Mouse (Mus musculus): ENCODE results near the gene Tmbim6. TPM values are rescaled to one million over a fixed set of nuclear protein-coding genes. Genes with fewer than 3 reads are reported as not detected.
"Not testable (repeated sequence)": the region's sequence is repeated elsewhere in the genome, so short reads cannot be mapped to it uniquely, and the experiment has no call there.

Tmbim6 gene
- polyA plus RNA-seq, 1 experiment from 2014 or later, result 438 TPM

DNA sequence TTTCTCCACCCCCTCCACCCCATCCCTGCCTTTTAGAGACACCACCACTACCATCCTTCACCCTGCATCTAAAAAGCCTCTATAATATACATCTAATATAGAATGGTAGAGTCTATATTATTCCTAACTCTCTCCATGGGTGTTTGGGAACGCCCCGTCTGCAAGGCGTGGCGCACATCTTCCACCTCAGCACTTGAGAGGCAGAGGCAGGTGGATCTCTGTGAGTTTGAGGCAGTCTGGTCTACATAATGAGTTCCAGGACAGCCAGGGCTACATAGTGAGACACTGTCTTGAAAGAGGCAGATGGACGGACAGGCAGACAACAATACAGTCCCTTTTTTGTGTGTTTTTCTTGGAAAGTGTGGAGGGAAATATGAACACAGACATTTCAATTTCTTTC is 17.6 kb upstream of the Tmbim6 start:
- Histone ChIP-seq H3K4me1 (ENCODE audit: control insufficient read depth, insufficient read depth, low read length) (no peaks in the 10 kb centered on the region), H3K36me3 (ENCODE audit: control insufficient read depth, insufficient read depth, low read length) (no peaks in the 10 kb centered on the region), H3K27ac (ENCODE audit: low read length) (no peak overlapping the region), H3K9ac (ENCODE audit: low read length) (no peak overlapping the region), H3K4me3 (replicated peaks; ENCODE audit: low read length) (no peak overlapping the region), H3K27me3 (ENCODE audit: control insufficient read depth, insufficient read depth, low read length) (peaks cover 3% of the 10 kb centered on the region; the same call in 1 of the 2 replicates), H3K4me2 (ENCODE audit: low read depth, low read length) (no peak overlapping the region), H3K9me3 (replicated peaks; ENCODE audit: control insufficient read depth, low read length) (peaks cover 5% of the 10 kb centered on the region; the same call in 1 of the 2 replicates)
- WGBS, result 97% methylated on average over 5 of the region's 5 CpGs
- ATAC-seq (ENCODE audit: insufficient read depth, low FRiP score), result no peak

DNA sequence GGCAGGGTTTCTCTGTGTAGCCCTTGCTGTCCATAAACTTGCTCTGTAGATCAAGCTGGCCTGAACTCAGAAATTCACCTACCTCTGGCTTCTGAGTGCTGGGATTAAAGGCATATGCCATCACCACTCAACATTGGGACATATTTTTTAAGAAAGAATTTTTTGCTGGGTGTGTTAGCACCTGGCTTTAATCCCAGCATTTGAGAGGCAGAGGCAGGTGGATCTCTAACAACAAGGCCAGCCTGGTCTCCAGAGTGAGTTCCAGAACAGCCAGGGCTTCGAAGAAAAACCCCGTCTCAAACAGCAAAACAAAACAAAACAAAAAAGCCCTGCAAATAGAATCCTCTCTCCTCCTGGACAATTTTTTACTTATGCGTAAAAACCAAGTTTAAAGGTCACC is 17.1 kb upstream of the Tmbim6 start:
- Histone ChIP-seq H3K9me3 (replicated peaks; ENCODE audit: control insufficient read depth, low read length) (peaks cover 5% of the 10 kb centered on the region; the same call in 1 of the 2 replicates), H3K4me2 (ENCODE audit: low read depth, low read length) (no peak overlapping the region), H3K4me1 (ENCODE audit: control insufficient read depth, insufficient read depth, low read length) (no peaks in the 10 kb centered on the region), H3K27ac (ENCODE audit: low read length) (no peak overlapping the region), H3K27me3 (ENCODE audit: control insufficient read depth, insufficient read depth, low read length) (peaks cover 3% of the 10 kb centered on the region; the same call in 1 of the 2 replicates), H3K9ac (ENCODE audit: low read length) (no peak overlapping the region), H3K4me3 (replicated peaks; ENCODE audit: low read length) (no peak overlapping the region), H3K36me3 (ENCODE audit: control insufficient read depth, insufficient read depth, low read length) (no peaks in the 10 kb centered on the region)
- 89% methylated on average over 3 of the region's 3 CpGs for WGBS
- ATAC-seq (ENCODE audit: insufficient read depth, low FRiP score), result no peak

DNA sequence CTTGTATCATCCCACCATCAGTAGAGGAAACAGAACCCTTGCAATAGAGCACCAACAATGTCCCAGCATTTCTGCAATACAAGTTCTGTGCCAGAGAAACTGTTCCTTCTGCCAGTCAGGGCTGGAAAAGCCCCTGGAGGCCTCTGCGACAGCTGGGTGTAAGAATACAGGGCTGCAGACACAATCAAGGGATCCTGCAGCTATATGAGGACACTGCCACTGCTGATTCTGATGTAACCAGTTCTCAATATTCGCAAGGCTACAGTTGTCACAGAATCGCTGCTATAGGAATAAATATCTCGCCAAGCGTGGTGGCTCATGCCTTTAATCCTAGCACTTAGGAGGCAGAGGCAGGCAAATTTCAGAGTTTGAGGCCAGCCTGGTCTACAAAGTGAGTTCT is 16.4 kb upstream of the Tmbim6 start:
- Histone ChIP-seq H3K27ac (ENCODE audit: low read length) (no peak overlapping the region), H3K27me3 (ENCODE audit: control insufficient read depth, insufficient read depth, low read length) (peaks cover 3% of the 10 kb centered on the region; the same call in 1 of the 2 replicates), H3K4me2 (ENCODE audit: low read depth, low read length) (no peak overlapping the region), H3K9me3 (replicated peaks; ENCODE audit: control insufficient read depth, low read length) (peaks cover 5% of the 10 kb centered on the region; the same call in 1 of the 2 replicates), H3K4me3 (replicated peaks; ENCODE audit: low read length) (no peak overlapping the region), H3K36me3 (ENCODE audit: control insufficient read depth, insufficient read depth, low read length) (no peaks in the 10 kb centered on the region), H3K4me1 (ENCODE audit: control insufficient read depth, insufficient read depth, low read length) (no peaks in the 10 kb centered on the region), H3K9ac (ENCODE audit: low read length) (no peak overlapping the region)
- ATAC-seq (ENCODE audit: insufficient read depth, low FRiP score), result no peak
- 83% methylated on average over 5 of the region's 5 CpGs for WGBS

DNA sequence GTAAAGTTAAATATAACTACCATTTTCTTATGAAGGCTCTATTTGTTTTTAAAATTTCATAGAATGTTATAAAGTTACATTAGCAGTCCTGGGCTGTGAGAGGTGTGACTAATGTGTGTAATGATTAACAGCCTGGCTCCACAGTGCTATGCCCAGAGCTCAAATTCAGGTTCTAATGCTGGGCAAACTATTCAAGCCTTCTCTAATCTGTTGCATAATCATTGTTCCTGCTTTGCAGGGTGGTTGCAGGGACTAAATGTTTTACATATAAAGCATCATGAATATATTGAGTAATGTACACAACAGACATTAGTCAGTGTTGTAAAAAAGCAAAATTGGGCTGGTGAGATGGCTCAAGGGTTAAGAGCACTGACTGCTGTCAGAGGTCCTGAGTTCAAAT is 9.8 kb upstream of the Tmbim6 start:
- Histone ChIP-seq H3K4me2 (ENCODE audit: low read depth, low read length) (no peak overlapping the region), H3K9me3 (replicated peaks; ENCODE audit: control insufficient read depth, low read length) (peaks cover 5% of the 10 kb centered on the region; the same call in 1 of the 2 replicates), H3K4me1 (ENCODE audit: control insufficient read depth, insufficient read depth, low read length) (no peaks in the 10 kb centered on the region), H3K9ac (ENCODE audit: low read length) (no peak overlapping the region), H3K27ac (ENCODE audit: low read length) (no peak overlapping the region), H3K27me3 (ENCODE audit: control insufficient read depth, insufficient read depth, low read length) (no peaks in the 10 kb centered on the region), H3K36me3 (ENCODE audit: control insufficient read depth, insufficient read depth, low read length) (no peaks in the 10 kb centered on the region), H3K4me3 (replicated peaks; ENCODE audit: low read length) (no peak overlapping the region)
- ATAC-seq (ENCODE audit: insufficient read depth, low FRiP score), result peak; percentile 82; the same call in 1 of the 2 replicates

DNA sequence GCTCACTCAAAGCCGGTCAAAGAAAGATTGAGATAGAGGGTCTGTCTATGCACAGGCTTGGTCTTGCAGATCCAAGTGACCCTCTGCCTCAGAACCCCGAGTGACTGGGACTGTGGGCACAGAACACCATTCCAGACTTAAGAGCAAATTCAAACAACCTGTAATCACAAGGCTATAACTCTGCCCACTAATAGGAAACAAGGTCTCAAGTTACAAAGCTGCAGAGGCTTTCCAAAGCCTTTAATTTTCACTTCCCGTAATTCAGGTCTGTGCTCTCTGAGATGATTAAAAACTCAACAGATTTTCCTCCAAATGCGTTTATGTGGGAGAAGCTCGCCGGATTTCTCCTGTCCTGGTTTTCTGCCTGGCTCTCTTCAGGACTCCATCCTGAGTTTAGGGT is 8.6 kb upstream of the Tmbim6 start:
- Histone ChIP-seq H3K27me3 (ENCODE audit: control insufficient read depth, insufficient read depth, low read length) (no peaks in the 10 kb centered on the region), H3K27ac (ENCODE audit: low read length) (peak overlapping the region; percentile 34; the same call in 1 of the 2 replicates), H3K9me3 (replicated peaks; ENCODE audit: control insufficient read depth, low read length) (no peaks in the 10 kb centered on the region), H3K4me3 (replicated peaks; ENCODE audit: low read length) (no peak overlapping the region), H3K4me1 (ENCODE audit: control insufficient read depth, insufficient read depth, low read length) (no peaks in the 10 kb centered on the region), H3K36me3 (ENCODE audit: control insufficient read depth, insufficient read depth, low read length) (no peaks in the 10 kb centered on the region), H3K4me2 (ENCODE audit: low read depth, low read length) (no peak overlapping the region), H3K9ac (ENCODE audit: low read length) (no peak overlapping the region)
- WGBS, result 44% methylated on average over 6 of the region's 6 CpGs
- ATAC-seq (ENCODE audit: insufficient read depth, low FRiP score), result no peak

DNA sequence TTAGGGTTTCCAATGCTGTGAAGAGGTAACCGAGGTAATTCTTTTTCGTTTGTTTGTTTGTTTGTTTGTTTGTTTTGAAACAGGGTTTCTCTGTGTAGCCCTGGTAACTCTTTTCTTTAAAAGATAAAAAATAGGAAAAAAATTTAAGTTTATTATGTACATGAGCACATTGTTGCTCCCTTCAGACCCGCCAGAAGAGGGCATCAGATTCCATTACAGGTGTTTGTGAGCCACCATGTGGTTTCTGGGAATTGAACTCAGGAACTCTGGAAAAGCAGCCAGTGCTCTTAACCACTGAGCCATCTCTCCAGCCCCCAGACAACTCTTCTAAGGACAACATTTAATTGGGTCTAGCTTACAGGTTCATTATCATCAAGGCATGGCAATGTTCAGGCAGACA is 6.6 kb upstream of the Tmbim6 start:
- H3K4me2 ChIP-seq (ENCODE audit: low read depth, low read length); ATAC-seq (ENCODE audit: insufficient read depth, low FRiP score); H3K36me3 ChIP-seq (ENCODE audit: control insufficient read depth, insufficient read depth, low read length); H3K27me3 ChIP-seq (ENCODE audit: control insufficient read depth, insufficient read depth, low read length); H3K9ac ChIP-seq (ENCODE audit: low read length); H3K4me3 ChIP-seq (replicated peaks; ENCODE audit: low read length); H3K9me3 ChIP-seq (replicated peaks; ENCODE audit: control insufficient read depth, low read length); H3K27ac ChIP-seq (ENCODE audit: low read length); H3K4me1 ChIP-seq (ENCODE audit: control insufficient read depth, insufficient read depth, low read length): not testable (repeated sequence)
- WGBS, result 62% methylated on average over 3 of the region's 3 CpGs

DNA sequence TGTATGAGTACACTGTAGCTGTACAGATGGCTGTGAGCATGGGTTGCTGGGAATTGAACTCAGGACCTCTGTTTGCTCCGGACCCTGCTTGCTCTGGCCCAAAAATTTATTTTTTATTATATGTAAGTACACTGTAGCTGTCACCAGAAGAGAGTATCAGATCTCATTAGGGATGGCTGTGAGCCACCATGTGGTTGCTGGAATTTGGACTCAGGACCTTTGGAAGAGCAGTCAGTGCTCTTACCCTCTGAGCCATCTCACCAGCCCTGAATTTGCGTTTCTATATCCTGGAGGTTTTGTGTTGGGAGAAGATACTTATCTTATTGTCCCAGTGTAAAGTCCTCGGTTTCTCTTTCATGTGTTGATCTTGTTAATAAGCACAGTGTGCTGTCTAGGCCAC is 5.9 kb upstream of the Tmbim6 start:
- no peak overlapping the region for H3K4me3 ChIP-seq (replicated peaks; ENCODE audit: low read length)
- no peak for ATAC-seq (ENCODE audit: insufficient read depth, low FRiP score)
- no peak overlapping the region for H3K27ac ChIP-seq (ENCODE audit: low read length)

DNA sequence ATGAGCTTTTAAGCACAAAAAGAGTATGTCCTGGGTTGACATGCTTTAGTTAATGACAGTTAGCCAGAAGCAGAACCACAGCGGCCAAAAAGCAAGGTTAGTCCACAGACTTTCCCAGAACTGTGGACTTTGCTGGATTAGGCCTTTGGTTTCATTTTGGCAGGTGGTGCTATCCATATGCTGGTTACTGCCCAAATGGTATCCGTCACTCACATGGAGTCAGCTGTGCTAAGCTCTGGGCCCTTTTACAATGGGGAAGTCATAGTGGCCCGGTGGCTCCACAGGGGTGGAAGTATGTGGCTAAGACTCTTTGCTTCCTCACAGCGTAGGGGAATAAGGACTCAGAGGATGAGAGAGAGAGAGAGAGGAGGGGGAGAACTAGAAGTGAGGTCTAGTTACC is 4.7 kb upstream of the Tmbim6 start:
- Histone ChIP-seq H3K4me2 (ENCODE audit: low read depth, low read length) (no peak overlapping the region), H3K36me3 (ENCODE audit: control insufficient read depth, insufficient read depth, low read length) (no peaks in the 10 kb centered on the region), H3K27ac (ENCODE audit: low read length) (no peak overlapping the region), H3K4me3 (replicated peaks; ENCODE audit: low read length) (no peak overlapping the region), H3K27me3 (ENCODE audit: control insufficient read depth, insufficient read depth, low read length) (no peaks in the 10 kb centered on the region), H3K4me1 (ENCODE audit: control insufficient read depth, insufficient read depth, low read length) (peaks cover 4% of the 10 kb centered on the region; the same call in 1 of the 2 replicates), H3K9ac (ENCODE audit: low read length) (no peak overlapping the region), H3K9me3 (replicated peaks; ENCODE audit: control insufficient read depth, low read length) (no peaks in the 10 kb centered on the region)
- ATAC-seq (ENCODE audit: insufficient read depth, low FRiP score), result no peak
- WGBS, result 66% methylated on average over 4 of the region's 4 CpGs

More for the DNA sequence above, 5.9 kb upstream of the Tmbim6 start:
- H3K9me3 ChIP-seq (replicated peaks; ENCODE audit: control insufficient read depth, low read length), result no peaks in the 10 kb centered on the region
- no peak overlapping the region for H3K4me2 ChIP-seq (ENCODE audit: low read depth, low read length)
- no peaks in the 10 kb centered on the region for H3K4me1 ChIP-seq (ENCODE audit: control insufficient read depth, insufficient read depth, low read length)
- H3K27me3 ChIP-seq (ENCODE audit: control insufficient read depth, insufficient read depth, low read length), result no peaks in the 10 kb centered on the region
- no peaks in the 10 kb centered on the region for H3K36me3 ChIP-seq (ENCODE audit: control insufficient read depth, insufficient read depth, low read length)
- WGBS, result 69% methylated on average over 3 of the region's 3 CpGs
- H3K9ac ChIP-seq (ENCODE audit: low read length), result no peak overlapping the region

DNA sequence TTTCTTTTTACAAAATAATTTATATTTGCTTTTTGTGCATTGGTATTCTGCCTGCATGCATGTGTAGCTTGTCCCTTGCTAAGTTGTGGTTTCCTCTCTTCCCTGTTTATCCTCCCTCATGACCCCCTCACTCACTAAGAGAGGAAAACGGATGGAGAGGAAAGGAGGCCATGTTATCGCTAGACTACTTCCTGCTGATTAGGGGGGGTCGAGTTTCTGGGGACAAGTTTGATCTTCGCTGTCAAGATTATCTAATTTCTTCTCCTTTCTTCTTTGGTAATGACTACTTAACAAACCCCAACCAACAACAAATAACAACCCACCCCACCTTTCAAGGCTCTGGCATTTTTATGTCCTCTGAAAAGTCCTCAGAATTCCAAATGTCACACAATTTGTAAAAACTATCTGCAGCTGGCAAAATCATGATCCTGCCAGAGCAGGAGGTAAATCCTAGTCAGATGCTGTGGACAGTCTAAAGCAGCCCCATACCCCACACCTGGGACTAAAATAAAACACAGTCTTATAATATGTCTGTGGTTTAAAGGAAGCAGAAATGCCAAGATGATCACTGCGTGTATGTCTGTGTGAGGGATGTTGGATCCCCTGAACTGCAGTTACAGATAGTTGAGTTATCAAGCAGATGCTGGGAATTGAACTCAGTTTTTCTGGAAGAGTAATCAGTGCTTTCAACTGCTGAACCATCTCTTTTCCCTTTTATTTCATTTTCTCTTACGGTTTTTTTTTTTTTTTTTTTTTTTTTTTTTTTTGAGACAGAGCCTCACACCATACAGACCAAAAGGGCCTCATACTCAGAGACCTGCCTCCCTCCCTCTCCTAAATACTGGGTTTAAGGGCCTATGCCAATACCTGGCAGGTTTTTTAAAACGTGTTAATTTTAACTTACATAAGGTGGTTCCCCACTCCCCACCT is 1.9 kb upstream of the Tmbim6 start:
- H3K4me2 ChIP-seq (ENCODE audit: low read depth, low read length), result no peak overlapping the region
- no peaks in the 10 kb centered on the region for H3K36me3 ChIP-seq (ENCODE audit: control insufficient read depth, insufficient read depth, low read length)
- no peak for ATAC-seq (ENCODE audit: insufficient read depth, low FRiP score)
- peaks cover 17% of the 10 kb centered on the region for H3K4me1 ChIP-seq (ENCODE audit: control insufficient read depth, insufficient read depth, low read length)
- 48% methylated on average over 7 of the region's 7 CpGs for WGBS
- no peaks in the 10 kb centered on the region for H3K9me3 ChIP-seq (replicated peaks; ENCODE audit: control insufficient read depth, low read length)
- no peak overlapping the region for H3K9ac ChIP-seq (ENCODE audit: low read length)
- no peak overlapping the region for H3K4me3 ChIP-seq (replicated peaks; ENCODE audit: low read length)
- H3K27ac ChIP-seq (ENCODE audit: low read length), result no peak overlapping the region
- H3K27me3 ChIP-seq (ENCODE audit: control insufficient read depth, insufficient read depth, low read length), result no peaks in the 10 kb centered on the region

Data from stomach, embryonic 16.5 days (tissue).